Mouse (Mus musculus) hindbrain, postnatal 0 days (tissue): Measurements from ENCODE around the gene Gnptab. TPM values are rescaled to one million over a fixed set of nuclear protein-coding genes. Genes with fewer than 3 reads are reported as not detected.

Source experiments
- ATAC-seq: fragments of 200-750 bp; cut with Nextera tagmentation; 2 replicates; pipeline ENCODE4 v1.8.0; 2017; ENCODE audit warnings: mild to moderate bottlenecking, moderate TSS enrichment, moderate library complexity
- DNase-seq: peaks from one replicate; pipeline ENCODE4 v3.0.0-alpha.2; 2015; ENCODE audit warnings: low spot score
- H3K27ac ChIP-seq: fragments of 300-500 bp; sonication (generic); 2 replicates; pipeline ENCODE4 v1.5.1; 2014; ENCODE audit warnings: mild to moderate bottlenecking
- H3K27me3 ChIP-seq: fragments of 300-500 bp; sonication (generic); 2 replicates; pipeline ENCODE4 v1.6.1; 2014; ENCODE audit warnings: low read length, mixed read lengths; ENCODE audit not compliant: insufficient read depth
- H3K36me3 ChIP-seq: fragments of 300-500 bp; sonication (generic); 2 replicates; pipeline ENCODE4 v1.6.1; 2014; ENCODE audit warnings: low read length, mixed read lengths; ENCODE audit not compliant: insufficient read depth
- H3K4me1 ChIP-seq: fragments of 300-500 bp; sonication (generic); 2 replicates; pipeline ENCODE4 v1.6.1; 2014; ENCODE audit warnings: antibody characterized with exemption, low read length, mixed read lengths; ENCODE audit not compliant: insufficient read depth
- H3K4me2 ChIP-seq: fragments of 300-500 bp; sonication (generic); 2 replicates; pipeline ENCODE4 v1.6.1; 2014; ENCODE audit warnings: low read depth, mild to moderate bottlenecking, low read length, moderate library complexity, mixed read lengths
- H3K4me3 ChIP-seq: fragments of 300-500 bp; sonication (generic); 2 replicates; pipeline ENCODE4 v1.5.1; 2014; ENCODE audit warnings: low read length
- H3K9ac ChIP-seq: fragments of 300-500 bp; sonication (generic); replicated peaks from 2 replicates; pipeline ENCODE4 v1.6.1; 2014; ENCODE audit warnings: mild to moderate bottlenecking, low read length, moderate library complexity, mixed read lengths
- H3K9me3 ChIP-seq: fragments of 300-500 bp; sonication (generic); 2 replicates; pipeline ENCODE4 v1.6.1; 2016; ENCODE audit warnings: low read length, mixed read lengths
- CTCF ChIP-seq: IDR thresholded peaks from 2 replicates; pipeline ENCODE4 v1.5.1; 2016; ENCODE audit warnings: antibody characterized with exemption, control low read depth, low read depth
- WGBS: fragments of 180-500 bp; shearing (Covaris S2); extraction: QIAGEN DNeasy Blood & Tissue Kit; methylation state at CpG from one replicate; pipeline ENCODE4 v1.1.7; 2014; 5-methylcytosine and 5-hydroxymethylcytosine counted together
- polyA plus RNA-seq: library from polyadenylated mRNA; unstranded; fragments of >200 nt; fragmentation: Nextera tagmentation; extraction: Ambion mirVana; gene quantifications from 2 replicates; pipeline ENCODE4 v1.2.1, GENCODE M21; 2015
- total RNA-seq: library from RNA; depleted of rRNA; stranded (reverse); fragments of >200 nt; gene quantifications from 2 replicates; pipeline ENCODE4 v1.2.3, GENCODE M21; 2014

The Gnptab gene
- total and polyA plus RNA-seq, 2 experiments from 2014 or later, result 19.0 to 40.5 TPM

GRCm38 (mm10) chr10:88391495-88391894, 12.6 kb downstream of the Gnptab start:
- TF ChIP-seq CTCF, result no peak
- no peak overlapping the region for H3K4me3 ChIP-seq
- no peak overlapping the region for H3K27ac ChIP-seq
- no peak overlapping the region for H3K4me2 ChIP-seq
- H3K4me1 ChIP-seq, result no peaks in the 10 kb centered on the region
- no peaks in the 10 kb centered on the region for H3K9me3 ChIP-seq
- ATAC-seq (no peak), DNase-seq (no peak)
- no peaks in the 10 kb centered on the region for H3K27me3 ChIP-seq
- no peaks in the 10 kb centered on the region for H3K36me3 ChIP-seq
- WGBS, result 88% methylated on average over 9 of the region's 9 CpGs
- no peak overlapping the region for H3K9ac ChIP-seq

- 0 out of 2 replicates have a peak, but pooled peaks have one; percentile 35 for ATAC-seq
- no peak overlapping the region for H3K4me2 ChIP-seq
- 84% methylated on average over 9 of the region's 9 CpGs for WGBS
Measured at GRCm38 (mm10) chr10:88392181-88392847, 13.4 kb downstream of the Gnptab start.

GRCm38 (mm10) chr10:88398668-88399243, 19.8 kb downstream of the Gnptab start:
- H3K4me1 ChIP-seq, result no peaks in the 10 kb centered on the region
- no peak for DNase-seq

More at GRCm38 (mm10) chr10:88392181-88392847, 13.4 kb downstream of the Gnptab start:
- Histone ChIP-seq H3K4me3 (no peak overlapping the region), H3K9ac (no peak overlapping the region), H3K4me1 (no peaks in the 10 kb centered on the region), H3K9me3 (no peaks in the 10 kb centered on the region), H3K36me3 (no peaks in the 10 kb centered on the region), H3K27me3 (no peaks in the 10 kb centered on the region), H3K27ac (no peak overlapping the region)
- no peak for DNase-seq
- no peak for TF ChIP-seq CTCF

GRCm38 (mm10) chr10:88399271-88399670, 20.3 kb downstream of the Gnptab start:
- H3K4me2 ChIP-seq, result no peak overlapping the region
- no peak for ATAC-seq
- TF ChIP-seq CTCF, result no peak

More at GRCm38 (mm10) chr10:88398668-88399243, 19.8 kb downstream of the Gnptab start:
- Histone ChIP-seq H3K9ac (no peak overlapping the region), H3K36me3 (no peaks in the 10 kb centered on the region; the same call in 1 of the 2 replicates), H3K4me2 (no peak overlapping the region), H3K27ac (no peak overlapping the region), H3K9me3 (no peaks in the 10 kb centered on the region), H3K27me3 (no peaks in the 10 kb centered on the region), H3K4me3 (no peak overlapping the region)
- TF ChIP-seq CTCF, result no peak
- 89% methylated on average over 6 of the region's 6 CpGs for WGBS
- ATAC-seq, result no peak

GRCm38 (mm10) chr10:88403021-88403420, 24.1 kb downstream of the Gnptab start:
- WGBS, result 95% methylated on average over 4 of the region's 4 CpGs

More at GRCm38 (mm10) chr10:88399271-88399670, 20.3 kb downstream of the Gnptab start:
- H3K4me1 ChIP-seq, result no peaks in the 10 kb centered on the region
- no peaks in the 10 kb centered on the region; the same call in 1 of the 2 replicates for H3K36me3 ChIP-seq
- no peak overlapping the region for H3K27ac ChIP-seq
- no peak overlapping the region for H3K4me3 ChIP-seq
- no peak overlapping the region for H3K9ac ChIP-seq
- no peak for DNase-seq
- WGBS, result 95% methylated on average over 5 of the region's 5 CpGs
- no peaks in the 10 kb centered on the region for H3K9me3 ChIP-seq
- no peaks in the 10 kb centered on the region for H3K27me3 ChIP-seq

DNA sequence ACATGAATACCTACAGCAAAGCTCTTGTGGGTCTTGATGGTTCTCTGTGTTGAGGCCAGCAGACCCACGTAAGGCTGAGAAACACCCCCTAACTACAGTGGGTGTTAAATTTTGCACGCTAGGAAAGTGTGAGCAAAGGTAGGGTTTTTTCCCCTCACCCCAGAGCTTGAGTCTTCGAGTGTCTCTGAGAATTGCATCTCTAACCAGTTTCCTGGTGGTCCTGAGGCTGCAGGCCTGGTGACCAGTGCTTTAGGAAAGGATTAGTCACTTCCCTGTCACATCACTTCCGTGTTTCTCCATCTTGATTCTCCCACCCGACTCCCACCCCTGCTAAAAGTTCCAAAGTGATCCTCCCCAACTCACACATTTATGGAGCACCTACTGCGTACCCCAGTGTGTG, 25.3 kb downstream of the Gnptab start:
- 89% methylated on average over 6 of the region's 6 CpGs for WGBS
- Histone ChIP-seq H3K9me3 (no peaks in the 10 kb centered on the region), H3K27ac (no peak overlapping the region), H3K4me1 (no peaks in the 10 kb centered on the region), H3K27me3 (no peaks in the 10 kb centered on the region), H3K4me3 (no peak overlapping the region), H3K9ac (no peak overlapping the region), H3K4me2 (no peak overlapping the region), H3K36me3 (no peaks in the 10 kb centered on the region; the same call in 1 of the 2 replicates)
- ATAC-seq (no peak), DNase-seq (no peak)
- TF ChIP-seq CTCF, result no peak

More at GRCm38 (mm10) chr10:88403021-88403420, 24.1 kb downstream of the Gnptab start:
- Histone ChIP-seq H3K4me1 (no peaks in the 10 kb centered on the region), H3K4me2 (no peak overlapping the region), H3K36me3 (no peaks in the 10 kb centered on the region; the same call in 1 of the 2 replicates), H3K27ac (no peak overlapping the region), H3K4me3 (no peak overlapping the region), H3K9ac (no peak overlapping the region), H3K27me3 (no peaks in the 10 kb centered on the region), H3K9me3 (no peaks in the 10 kb centered on the region)
- TF ChIP-seq CTCF, result no peak
- ATAC-seq (no peak), DNase-seq (no peak)

DNA sequence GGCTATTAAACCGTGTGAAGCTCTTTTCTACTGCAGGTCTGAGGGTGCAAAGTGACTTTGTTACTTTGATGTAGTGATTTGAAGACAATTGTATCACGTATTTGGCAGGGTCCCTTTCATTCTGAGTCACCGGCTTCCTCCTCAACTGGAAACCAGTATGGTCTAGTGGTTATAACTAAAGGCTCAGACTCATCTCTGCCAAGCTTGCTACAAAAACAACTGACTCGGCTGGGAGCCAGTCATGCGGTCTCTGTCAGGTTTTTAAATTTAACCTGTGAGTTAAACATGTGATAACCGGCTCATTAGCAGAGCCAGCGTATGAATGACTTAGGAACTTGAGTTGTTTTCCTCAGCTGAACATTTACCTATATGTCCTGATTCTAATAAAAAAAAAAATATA, 26.9 kb downstream of the Gnptab start:
- Histone ChIP-seq H3K9me3 (no peaks in the 10 kb centered on the region), H3K4me3 (no peak overlapping the region), H3K36me3 (no peaks in the 10 kb centered on the region; the same call in 1 of the 2 replicates), H3K4me2 (no peak overlapping the region), H3K27ac (no peak overlapping the region), H3K27me3 (no peaks in the 10 kb centered on the region), H3K9ac (no peak overlapping the region), H3K4me1 (no peaks in the 10 kb centered on the region)
- ATAC-seq (no peak), DNase-seq (no peak)
- no peak for TF ChIP-seq CTCF
- WGBS, result 79% methylated on average over 7 of the region's 7 CpGs
